ENCODE assay signal across 8 mouse cellular contexts in the genomic region with DNA sequence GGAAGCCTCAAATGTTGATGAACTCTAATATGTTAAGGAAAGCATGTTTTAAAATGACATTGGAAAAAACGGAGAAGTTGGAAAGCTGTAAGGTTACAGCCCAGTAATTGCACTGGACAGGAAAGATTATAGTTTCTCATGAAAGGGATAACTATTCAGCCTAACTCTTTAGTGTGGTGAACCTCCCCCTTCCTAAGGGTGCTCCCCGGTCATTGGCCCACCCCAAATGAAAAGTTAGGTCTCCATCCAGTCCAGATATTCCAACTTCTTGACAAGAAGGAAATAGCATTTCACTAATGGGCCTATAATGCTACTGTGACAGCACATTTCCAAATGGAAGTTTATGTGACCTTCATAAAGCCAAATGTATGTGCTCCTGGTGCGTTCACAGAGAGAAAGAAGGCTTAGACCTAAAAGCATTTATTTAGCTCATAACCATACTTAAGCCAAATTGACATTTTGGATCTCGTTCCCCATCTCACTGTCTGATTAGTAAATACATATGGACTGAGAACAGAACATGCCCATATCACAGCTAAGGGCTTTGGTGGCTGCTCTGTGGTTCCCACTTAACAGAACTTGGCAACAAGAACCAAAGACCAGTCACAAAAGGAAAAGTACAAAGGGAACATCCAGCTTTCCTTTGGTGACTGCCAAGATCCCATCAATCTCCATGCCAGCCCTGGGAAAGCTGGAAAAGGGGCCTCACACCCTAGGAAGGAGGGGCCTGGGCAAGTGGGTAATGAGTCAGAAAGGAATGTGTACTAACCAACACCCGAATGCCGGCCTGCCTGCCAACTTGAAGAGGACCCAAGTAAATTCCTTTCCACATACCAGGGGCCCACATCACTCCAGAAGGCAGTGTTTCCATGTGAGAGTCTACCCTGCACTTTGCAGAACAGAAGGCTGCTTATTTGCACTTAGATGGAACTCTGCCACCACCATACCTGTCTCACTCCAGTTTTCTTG.
DNase-seq lines count a peak whose midpoint lies in the region; ATAC-seq and TF ChIP-seq lines count a peak whose summit lies in the region.

No protein-coding gene starts in this region.

- no peaks in the 10 kb centered on the region for H3K36me3 ChIP-seq in embryonic facial prominence, embryonic 10.5 days (replicated peaks)
- no peaks in the 10 kb centered on the region for H3K36me3 ChIP-seq in midbrain, embryonic 15.5 days (replicated peaks)
- no peaks in the 10 kb centered on the region for H3K36me3 ChIP-seq in liver, embryonic 12.5 days

- no peaks in the 10 kb centered on the region for H3K27me3 ChIP-seq in embryonic facial prominence, embryonic 10.5 days (replicated peaks; ENCODE audit: low read depth, poor library complexity, severe bottlenecking)
- no peaks in the 10 kb centered on the region for H3K27me3 ChIP-seq in midbrain, embryonic 15.5 days (replicated peaks)
- no peaks in the 10 kb centered on the region for H3K27me3 ChIP-seq in liver, embryonic 12.5 days (replicated peaks)

- H3K4me3 ChIP-seq in embryonic facial prominence, embryonic 10.5 days = no peak overlapping the region
- H3K4me3 ChIP-seq in layer of hippocampus, adult 2 months = no peak overlapping the region
- no peak overlapping the region for H3K4me3 ChIP-seq in midbrain, embryonic 15.5 days
- H3K4me3 ChIP-seq in liver, embryonic 12.5 days = no peak overlapping the region

- H3K4me1 ChIP-seq in embryonic facial prominence, embryonic 10.5 days = peaks cover 4% of the 10 kb centered on the region; the same call in 1 of the 2 replicates
- no peaks in the 10 kb centered on the region for H3K4me1 ChIP-seq in midbrain, embryonic 15.5 days
- no peaks in the 10 kb centered on the region for H3K4me1 ChIP-seq in liver, embryonic 12.5 days

- 64% methylated on average over 6 of the region's 6 CpGs for WGBS in embryonic facial prominence, embryonic 10.5 days
- WGBS in midbrain, embryonic 15.5 days = 63% methylated on average over 6 of the region's 6 CpGs
- WGBS in liver, embryonic 12.5 days (ENCODE audit: insufficient replicate concordance) = 48% methylated on average over 6 of the region's 6 CpGs

- no peak overlapping the region for H3K4me2 ChIP-seq in midbrain, embryonic 15.5 days
- no peak overlapping the region for H3K4me2 ChIP-seq in liver, embryonic 12.5 days

- peak; percentile 90 for ATAC-seq in midbrain, embryonic 15.5 days (replicated peaks)
- no peak for ATAC-seq in liver, embryonic 12.5 days

- H3K27ac ChIP-seq in embryonic facial prominence, embryonic 10.5 days (replicated peaks) = no peak overlapping the region
- H3K27ac ChIP-seq in layer of hippocampus, adult 2 months = peak overlapping the region; percentile 32; the same call in 1 of the 2 replicates
- no peak overlapping the region for H3K27ac ChIP-seq in midbrain, embryonic 15.5 days
- no peak overlapping the region for H3K27ac ChIP-seq in liver, embryonic 12.5 days

- H3K9ac ChIP-seq in midbrain, embryonic 15.5 days = no peak overlapping the region
- H3K9ac ChIP-seq in liver, embryonic 12.5 days = no peak overlapping the region

- H3K9me3 ChIP-seq in embryonic facial prominence, embryonic 10.5 days = no peaks in the 10 kb centered on the region
- no peaks in the 10 kb centered on the region for H3K9me3 ChIP-seq in midbrain, embryonic 15.5 days
- H3K9me3 ChIP-seq in liver, embryonic 12.5 days (replicated peaks) = no peaks in the 10 kb centered on the region

- intact Hi-C loops in heart, postnatal 14 days (cut with DNase I) = no loop called here

- DNase-seq in ovary, postnatal 36 days (ENCODE audit: low spot score) = peak; percentile 9
- DNase-seq in ovary, postnatal 14 days (ENCODE audit: low spot score) = no peak
- peak; percentile 8 for DNase-seq in embryonic facial prominence, embryonic 10.5 days (ENCODE audit: low spot score)
- DNase-seq in heart, postnatal 14 days = peak; percentile 4 to 21
- DNase-seq in layer of hippocampus, adult 2 months (ENCODE audit: low spot score in 2 of 2) = peak; percentile 9 to 38
- DNase-seq in spleen, postnatal 4 days (ENCODE audit: low spot score in 2 of 2) = no peak

- no peak for TF ChIP-seq CTCF in layer of hippocampus, adult 2 months (conservative IDR thresholded peaks at IDR 0.05)

Comparison
In these comparisons a context has a peak if more than half of its experiments do, and no peak if none do; other contexts are left out.
1. DNase-seq: peak in ovary, postnatal 36 days (single experiment), embryonic facial prominence, embryonic 10.5 days (single experiment), heart, postnatal 14 days (2 of 2) and layer of hippocampus, adult 2 months (2 of 2); none in ovary, postnatal 14 days (single experiment) and spleen, postnatal 4 days (0 of 2).